Mouse (Mus musculus): ENCODE measurements around the gene Trim47. TPM values are rescaled to one million over a fixed set of nuclear protein-coding genes. Genes with fewer than 3 reads are reported as not detected.

The Trim47 gene
- total RNA-seq, 2 experiments from 2014 or later: 2.3 to 12.2 TPM

- ATAC-seq (replicated peaks; ENCODE audit: low FRiP score, low TSS enrichment, poor library complexity, severe bottlenecking): no peak
Measured at GRCm38 (mm10) chr11:116110540-116110939, 16.5 kb downstream of the Trim47 start.

GRCm38 (mm10) chr11:116110131-116110530, 16.9 kb downstream of the Trim47 start:
- ATAC-seq (replicated peaks; ENCODE audit: low FRiP score, low TSS enrichment, poor library complexity, severe bottlenecking): no peak

- peak; percentile 38 for ATAC-seq (replicated peaks; ENCODE audit: low FRiP score, low TSS enrichment, poor library complexity, severe bottlenecking)
Measured at GRCm38 (mm10) chr11:116109441-116110081, 17.4 kb downstream of the Trim47 start.

GRCm38 (mm10) chr11:116108464-116109137, 18.4 kb downstream of the Trim47 start:
- ATAC-seq (replicated peaks; ENCODE audit: low FRiP score, low TSS enrichment, poor library complexity, severe bottlenecking): no peak

- ATAC-seq (replicated peaks; ENCODE audit: low FRiP score, low TSS enrichment, poor library complexity, severe bottlenecking): no peak
Measured at GRCm38 (mm10) chr11:116107777-116108285, 19.2 kb downstream of the Trim47 start.

GRCm38 (mm10) chr11:116106963-116107776, 19.8 kb downstream of the Trim47 start:
- no peak for ATAC-seq (replicated peaks; ENCODE audit: low FRiP score, low TSS enrichment, poor library complexity, severe bottlenecking)

GRCm38 (mm10) chr11:116106154-116106962, 20.7 kb downstream of the Trim47 start:
- ATAC-seq (replicated peaks; ENCODE audit: low FRiP score, low TSS enrichment, poor library complexity, severe bottlenecking): no peak

GRCm38 (mm10) chr11:116105065-116105464, 21.9 kb downstream of the Trim47 start:
- no peak for ATAC-seq (replicated peaks; ENCODE audit: low FRiP score, low TSS enrichment, poor library complexity, severe bottlenecking)

GRCm38 (mm10) chr11:116104006-116104646, 22.9 kb downstream of the Trim47 start:
- 0 out of 2 replicates have a peak, but pooled peaks have one; percentile 22 for ATAC-seq (replicated peaks; ENCODE audit: low FRiP score, low TSS enrichment, poor library complexity, severe bottlenecking)

- ATAC-seq (replicated peaks; ENCODE audit: low FRiP score, low TSS enrichment, poor library complexity, severe bottlenecking): no peak
Measured at GRCm38 (mm10) chr11:116103572-116103971, 23.4 kb downstream of the Trim47 start.

GRCm38 (mm10) chr11:116102472-116102871, 24.5 kb downstream of the Trim47 start:
- no peak for ATAC-seq (replicated peaks; ENCODE audit: low FRiP score, low TSS enrichment, poor library complexity, severe bottlenecking)

- no peak for ATAC-seq (replicated peaks; ENCODE audit: low FRiP score, low TSS enrichment, poor library complexity, severe bottlenecking)
Measured at GRCm38 (mm10) chr11:116101931-116102381, 25.1 kb downstream of the Trim47 start.

GRCm38 (mm10) chr11:116100839-116101238, 26.2 kb downstream of the Trim47 start:
- no peak for ATAC-seq (replicated peaks; ENCODE audit: low FRiP score, low TSS enrichment, poor library complexity, severe bottlenecking)

- ATAC-seq (replicated peaks; ENCODE audit: low FRiP score, low TSS enrichment, poor library complexity, severe bottlenecking): no peak
Measured at GRCm38 (mm10) chr11:116100385-116100784, 26.6 kb downstream of the Trim47 start.

GRCm38 (mm10) chr11:116099462-116099861, 27.5 kb downstream of the Trim47 start:
- ATAC-seq (replicated peaks; ENCODE audit: low FRiP score, low TSS enrichment, poor library complexity, severe bottlenecking): no peak

GRCm38 (mm10) chr11:116098711-116099460, 28.1 kb downstream of the Trim47 start:
- ATAC-seq (replicated peaks; ENCODE audit: low FRiP score, low TSS enrichment, poor library complexity, severe bottlenecking): no peak

GRCm38 (mm10) chr11:116096213-116097108, 30.5 kb downstream of the Trim47 start:
- no peak for ATAC-seq (replicated peaks; ENCODE audit: low FRiP score, low TSS enrichment, poor library complexity, severe bottlenecking)

Measured in megakaryocyte-erythroid progenitor cell, adult 5-6 weeks (primary cell).